Mouse (Mus musculus) neural tube, embryonic 11.5 days (tissue): ENCODE measurements around the gene Map1lc3b. TPM values are rescaled to one million over a fixed set of nuclear protein-coding genes. Genes with fewer than 3 reads are reported as not detected.
"Not testable (repeated sequence)": the region's sequence is repeated elsewhere in the genome, so short reads cannot be mapped to it uniquely, and the experiment has no call there.

ENCODE experiments used
- ATAC-seq: fragments of 200-750 bp; cut with Nextera tagmentation; 2 replicates; pipeline ENCODE4 v1.8.0; 2017; ENCODE audit warnings: moderate number of reproducible peaks, mild to moderate bottlenecking, moderate TSS enrichment, moderate library complexity; ENCODE audit not compliant: insufficient read depth, low FRiP score, low TSS enrichment
- DNase-seq: peaks from one replicate; pipeline ENCODE4 v3.0.0-alpha.2; 2015; ENCODE audit warnings: low spot score
- H3K27ac ChIP-seq: fragments of 300-500 bp; sonication (generic); 2 replicates; pipeline ENCODE4 v1.5.1; 2014; ENCODE audit warnings: low read depth, mild to moderate bottlenecking, low read length
- H3K27me3 ChIP-seq: fragments of 300-500 bp; sonication (generic); 2 replicates; pipeline ENCODE4 v1.6.1; 2014; ENCODE audit warnings: mild to moderate bottlenecking, low read length, mixed read lengths; ENCODE audit not compliant: control insufficient read depth, insufficient read depth
- H3K36me3 ChIP-seq: fragments of 300-500 bp; sonication (generic); 2 replicates; pipeline ENCODE4 v1.6.1; 2014; ENCODE audit warnings: mild to moderate bottlenecking, low read length, moderate library complexity, mixed read lengths; ENCODE audit not compliant: control insufficient read depth, insufficient read depth
- H3K4me1 ChIP-seq: fragments of 300-500 bp; sonication (generic); 2 replicates; pipeline ENCODE4 v1.6.1; 2014; ENCODE audit warnings: low read length, mixed read lengths; ENCODE audit not compliant: control insufficient read depth, insufficient read depth
- H3K4me2 ChIP-seq: fragments of 300-500 bp; sonication (generic); 2 replicates; pipeline ENCODE4 v1.6.1; 2014; ENCODE audit warnings: low read depth, mild to moderate bottlenecking, moderate library complexity
- H3K4me3 ChIP-seq: fragments of 300-500 bp; sonication (generic); 2 replicates; pipeline ENCODE4 v1.5.1; 2014; ENCODE audit warnings: low read depth, low read length
- H3K9ac ChIP-seq: fragments of 300-500 bp; sonication (generic); 2 replicates; pipeline ENCODE4 v1.6.1; 2014; ENCODE audit warnings: mild to moderate bottlenecking, low read length
- H3K9me3 ChIP-seq: fragments of 300-500 bp; sonication (generic); 2 replicates; pipeline ENCODE4 v1.6.1; 2016; ENCODE audit warnings: low read length; ENCODE audit not compliant: control insufficient read depth
- WGBS: fragments of 180-500 bp; shearing (Covaris S2); extraction: QIAGEN DNeasy Blood & Tissue Kit; methylation state at CpG from one replicate; pipeline ENCODE4 v1.1.7; 2014; 5-methylcytosine and 5-hydroxymethylcytosine counted together
- polyA plus RNA-seq: library from polyadenylated mRNA; unstranded; fragments of >200 nt; fragmentation: Nextera tagmentation; extraction: Ambion mirVana; gene quantifications from 2 replicates; pipeline ENCODE4 v1.2.1, GENCODE M21; 2014

Map1lc3b gene
- polyA plus RNA-seq, 1 experiment from 2014 or later, result 313 TPM

DNA sequence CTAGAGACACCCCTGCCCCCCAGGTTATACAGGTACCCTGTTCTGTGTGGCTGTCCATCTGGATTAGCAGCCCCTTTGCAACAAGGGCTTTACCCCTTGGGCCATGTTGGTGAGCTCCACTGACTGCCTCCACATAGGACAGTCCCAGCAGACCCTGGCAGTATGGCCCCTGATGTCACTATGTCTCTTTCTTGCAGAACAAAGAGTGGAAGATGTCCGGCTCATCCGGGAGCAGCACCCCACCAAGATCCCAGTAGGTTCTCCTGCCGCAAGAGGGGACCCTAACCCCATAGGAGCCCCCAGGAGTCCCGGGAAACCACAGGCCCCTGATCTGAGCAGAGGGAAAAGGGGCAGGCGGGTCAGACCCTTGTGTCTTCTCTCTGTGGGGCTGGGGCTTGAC lies 3.1 kb downstream of the Map1lc3b start:
- Histone ChIP-seq H3K4me3 (no peak overlapping the region), H3K9me3 (no peaks in the 10 kb centered on the region), H3K9ac (no peak overlapping the region), H3K4me1 (peaks cover 15% of the 10 kb centered on the region), H3K27ac (no peak overlapping the region), H3K4me2 (no peak overlapping the region), H3K36me3 (peaks cover 9% of the 10 kb centered on the region), H3K27me3 (no peaks in the 10 kb centered on the region)
- 86% methylated on average over 5 of the region's 5 CpGs for WGBS
- no peak for ATAC-seq
- DNase-seq, result no peak

DNA sequence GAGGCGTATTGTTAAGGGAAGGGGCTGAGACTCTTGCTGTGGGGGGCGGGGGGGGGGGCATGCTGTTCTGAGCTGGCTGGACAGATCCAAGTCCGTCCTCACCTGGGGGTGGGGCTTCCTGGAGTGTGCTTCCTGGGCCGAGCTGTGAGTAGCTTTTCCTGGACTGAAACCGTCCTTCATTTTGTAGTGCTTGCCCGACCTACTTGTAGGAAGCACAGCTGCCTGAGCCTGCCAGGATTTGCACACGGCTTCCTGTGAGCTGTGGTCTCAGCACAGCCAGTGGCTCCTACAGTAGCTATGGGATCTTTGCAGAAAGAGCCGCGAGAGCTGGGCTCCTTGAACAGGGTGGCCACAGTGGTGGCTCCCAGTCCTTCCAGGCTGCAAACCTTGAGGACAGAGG lies 3.8 kb downstream of the Map1lc3b start:
- no peaks in the 10 kb centered on the region for H3K27me3 ChIP-seq
- no peak overlapping the region for H3K27ac ChIP-seq
- H3K4me1 ChIP-seq, result peaks cover 15% of the 10 kb centered on the region
- H3K9me3 ChIP-seq, result no peaks in the 10 kb centered on the region
- DNase-seq (no peak), ATAC-seq (no peak)
- no peak overlapping the region for H3K4me2 ChIP-seq
- 83% methylated on average over 9 of the region's 9 CpGs for WGBS
- peaks cover 9% of the 10 kb centered on the region for H3K36me3 ChIP-seq
- H3K4me3 ChIP-seq, result no peak overlapping the region
- no peak overlapping the region for H3K9ac ChIP-seq

DNA sequence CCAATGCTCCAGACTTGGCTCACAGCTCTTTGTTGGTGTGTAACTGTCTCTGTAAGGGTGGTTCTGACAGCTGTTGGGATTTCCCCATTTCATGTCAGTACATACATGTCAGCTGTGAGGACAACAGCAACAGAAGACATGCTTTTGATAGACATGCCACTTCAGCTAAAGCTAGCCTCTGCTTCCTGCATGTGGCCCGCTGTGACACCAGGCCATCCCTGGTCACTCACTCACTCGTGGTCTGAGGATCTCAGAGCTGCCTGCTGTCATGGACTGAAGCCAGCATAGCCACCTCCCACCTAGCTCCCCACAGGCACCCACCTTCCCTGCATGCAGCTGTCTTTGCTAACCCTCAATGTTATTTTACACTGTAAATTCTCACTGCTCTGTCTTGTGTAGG lies 7.3 kb downstream of the Map1lc3b start:
- not testable (repeated sequence) for H3K4me2 ChIP-seq, H3K4me3 ChIP-seq, H3K27me3 ChIP-seq, H3K27ac ChIP-seq, ATAC-seq, H3K9me3 ChIP-seq, H3K9ac ChIP-seq, H3K4me1 ChIP-seq, DNase-seq
- 86% methylated on average over 2 of the region's 2 CpGs for WGBS
- peaks cover 21% of the 10 kb centered on the region for H3K36me3 ChIP-seq

- Histone ChIP-seq H3K4me1 (no peaks in the 10 kb centered on the region), H3K9ac (no peak overlapping the region), H3K9me3 (no peaks in the 10 kb centered on the region), H3K4me3 (no peak overlapping the region), H3K27me3 (no peaks in the 10 kb centered on the region), H3K36me3 (peaks cover 24% of the 10 kb centered on the region), H3K4me2 (no peak overlapping the region), H3K27ac (no peak overlapping the region)
- DNase-seq, result no peak
- no peak for ATAC-seq
- WGBS, result 89% methylated on average over 7 of the region's 7 CpGs
Observed at GRCm38 (mm10) chr8:121598190-121598589, 8.0 kb downstream of the Map1lc3b start.

- no peaks in the 10 kb centered on the region for H3K9me3 ChIP-seq
- no peak overlapping the region for H3K4me3 ChIP-seq
- peaks cover 25% of the 10 kb centered on the region for H3K36me3 ChIP-seq
- H3K9ac ChIP-seq, result no peak overlapping the region
- DNase-seq (peak; percentile 80), ATAC-seq (peak; percentile 69; the same call in 1 of the 2 replicates)
- H3K4me2 ChIP-seq, result no peak overlapping the region
- H3K27me3 ChIP-seq, result no peaks in the 10 kb centered on the region
- no peak overlapping the region for H3K27ac ChIP-seq
- no peaks in the 10 kb centered on the region for H3K4me1 ChIP-seq
- WGBS, result 42% methylated on average over 7 of the region's 7 CpGs
Observed at GRCm38 (mm10) chr8:121598892-121599291, 8.7 kb downstream of the Map1lc3b start.

GRCm38 (mm10) chr8:121599842-121600241 lies 9.7 kb downstream of the Map1lc3b start:
- Histone ChIP-seq H3K9me3 (no peaks in the 10 kb centered on the region), H3K9ac (no peak overlapping the region), H3K4me1 (no peaks in the 10 kb centered on the region), H3K36me3 (peaks cover 32% of the 10 kb centered on the region), H3K4me3 (no peak overlapping the region), H3K27me3 (no peaks in the 10 kb centered on the region), H3K27ac (no peak overlapping the region), H3K4me2 (no peak overlapping the region)
- no peak for ATAC-seq
- no peak for DNase-seq
- WGBS, result 90% methylated on average over 14 of the region's 14 CpGs

GRCm38 (mm10) chr8:121602411-121602810 lies 12.2 kb downstream of the Map1lc3b start:
- peaks cover 36% of the 10 kb centered on the region for H3K36me3 ChIP-seq
- H3K9me3 ChIP-seq, result no peaks in the 10 kb centered on the region
- no peaks in the 10 kb centered on the region for H3K27me3 ChIP-seq
- no peak overlapping the region for H3K27ac ChIP-seq
- DNase-seq (no peak), ATAC-seq (no peak)
- no peak overlapping the region for H3K9ac ChIP-seq
- no peaks in the 10 kb centered on the region for H3K4me1 ChIP-seq
- whole genome bisulfite sequencing, result 91% methylated on average over 12 of the region's 12 CpGs
- no peak overlapping the region for H3K4me3 ChIP-seq
- no peak overlapping the region for H3K4me2 ChIP-seq

GRCm38 (mm10) chr8:121602860-121603259 lies 12.7 kb downstream of the Map1lc3b start:
- Histone ChIP-seq H3K9me3 (no peaks in the 10 kb centered on the region), H3K4me1 (no peaks in the 10 kb centered on the region), H3K27ac (no peak overlapping the region), H3K27me3 (no peaks in the 10 kb centered on the region), H3K9ac (no peak overlapping the region), H3K36me3 (peaks cover 36% of the 10 kb centered on the region), H3K4me2 (no peak overlapping the region), H3K4me3 (no peak overlapping the region)
- 36% methylated on average over 3 of the region's 3 CpGs for WGBS
- peak; percentile 73 for DNase-seq
- ATAC-seq, result no peak

DNA sequence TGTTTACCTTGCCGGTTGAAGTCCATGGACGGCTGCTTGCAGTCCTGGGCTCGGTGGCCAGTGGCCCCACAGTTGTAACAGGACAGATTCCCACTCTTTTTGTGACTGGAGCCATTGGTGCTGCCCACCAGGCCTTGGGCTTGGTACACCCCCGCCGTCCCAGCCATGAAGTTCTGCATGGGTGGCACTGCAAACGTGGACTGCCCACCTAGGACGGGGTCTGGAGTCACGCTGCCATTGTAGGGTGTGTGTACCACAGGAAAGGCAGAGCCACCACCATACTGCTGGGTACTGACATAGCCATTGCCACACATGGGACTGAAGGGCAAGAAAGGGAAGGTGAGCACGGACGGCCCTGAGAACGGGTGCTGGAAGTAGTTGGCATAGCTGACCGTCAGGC lies 13.6 kb downstream of the Map1lc3b start:
- Histone ChIP-seq H3K27me3 (no peaks in the 10 kb centered on the region), H3K4me3 (no peak overlapping the region), H3K36me3 (peaks cover 40% of the 10 kb centered on the region), H3K9ac (no peak overlapping the region), H3K4me1 (no peaks in the 10 kb centered on the region), H3K4me2 (no peak overlapping the region), H3K27ac (no peak overlapping the region), H3K9me3 (no peaks in the 10 kb centered on the region)
- no peak for ATAC-seq
- 93% methylated on average over 12 of the region's 12 CpGs for WGBS
- DNase-seq, result no peak
